In genomic region chr16:16828757-16829615, GRCm38 (mm10) we compare ENCODE assay signal across 9 mouse cellular contexts. TPM values are rescaled to one million over a fixed set of nuclear protein-coding genes. Genes with fewer than 3 reads are reported as not detected.
DNase-seq lines count a peak whose midpoint lies in the region; ATAC-seq and TF ChIP-seq lines count a peak whose summit lies in the region.
"Had no signal": no experiment of that assay in that cellular context is flagged by ENCODE, and none has a peak within 500 bp of the region (broad histone marks: within the 10 kb centered on the region; RNA-seq: fewer than 3 reads in every experiment).

TSS of gene Spag6l (minus strand) at chr16:16829456.

- H3K9ac ChIP-seq in limb, embryonic 13.5 days = peak within 1 kb of the TSS; percentile 31; the same call in 1 of the 2 replicates
- peak within 1 kb of the TSS; percentile 70 for H3K9ac ChIP-seq in midbrain, embryonic 13.5 days (replicated peaks)

- peak within 1 kb of the TSS; percentile 82 for H3K4me2 ChIP-seq in limb, embryonic 13.5 days (replicated peaks)
- peak within 1 kb of the TSS; percentile 86 for H3K4me2 ChIP-seq in midbrain, embryonic 13.5 days (replicated peaks)

- DNase-seq in cerebellum, postnatal 10 days = peak; percentile 64 to 68
- DNase-seq in cerebellum, adult 8-10 months = no peak
- peak; percentile 31 for DNase-seq in kidney, adult 9 months
- DNase-seq in spleen, adult 18-20 months = peak; percentile 33 to 49

- no peak for TF ChIP-seq POLR2A in cortical plate, adult 2 months (IDR thresholded peaks at IDR 0.05; ENCODE audit: extremely low read depth, insufficient read depth, low read length)

- no peaks in the 10 kb centered on the region for H3K36me3 ChIP-seq in limb, embryonic 13.5 days
- no peaks in the 10 kb centered on the region for H3K36me3 ChIP-seq in midbrain, embryonic 13.5 days

- H3K27me3 ChIP-seq in limb, embryonic 13.5 days = no peaks in the 10 kb centered on the region
- no peaks in the 10 kb centered on the region for H3K27me3 ChIP-seq in midbrain, embryonic 13.5 days

- no peaks in the 10 kb centered on the region for H3K9me3 ChIP-seq in limb, embryonic 13.5 days
- H3K9me3 ChIP-seq in midbrain, embryonic 13.5 days = no peaks in the 10 kb centered on the region

- no peak within 1 kb of the TSS for H3K27ac ChIP-seq in cortical plate, adult 2 months (ENCODE audit: insufficient read depth, low read length)
- H3K27ac ChIP-seq in limb, embryonic 13.5 days = no peak within 1 kb of the TSS
- no peak within 1 kb of the TSS for H3K27ac ChIP-seq in midbrain, embryonic 13.5 days

- TF ChIP-seq CTCF in cortical plate, adult 2 months (IDR thresholded peaks at IDR 0.05; ENCODE audit: extremely low read depth, insufficient read depth, low read length) = peak; percentile 6; the same call in 1 of the 2 replicates

- peak; percentile 99 for ATAC-seq in granulocyte monocyte progenitor cell, adult 5-6 weeks (replicated peaks; ENCODE audit: poor library complexity, severe bottlenecking)
- ATAC-seq in limb, embryonic 13.5 days (ENCODE audit: low FRiP score, low read depth) = peak; percentile 90
- peak; percentile 98 for ATAC-seq in midbrain, embryonic 13.5 days

- H3K4me3 ChIP-seq in cortical plate, adult 2 months (ENCODE audit: insufficient read depth, low read length) = peak within 1 kb of the TSS; percentile 83
- H3K4me3 ChIP-seq in limb, embryonic 13.5 days = peak within 1 kb of the TSS; percentile 42
- H3K4me3 ChIP-seq in midbrain, embryonic 13.5 days (replicated peaks) = peak within 1 kb of the TSS; percentile 66

- WGBS in limb, embryonic 13.5 days = 8% methylated on average over 33 of the region's 33 CpGs
- WGBS in midbrain, embryonic 13.5 days = 8% methylated on average over 33 of the region's 33 CpGs

- H3K4me1 ChIP-seq in cortical plate, adult 2 months (ENCODE audit: control insufficient read depth, insufficient read depth, low read length) = no peaks in the 10 kb centered on the region
- H3K4me1 ChIP-seq in limb, embryonic 13.5 days = peaks cover 6% of the 10 kb centered on the region; the same call in 1 of the 2 replicates
- 0 out of 2 replicates have a peak, but pooled peaks cover 3% of the 10 kb centered on the region for H3K4me1 ChIP-seq in midbrain, embryonic 13.5 days (replicated peaks)

RNA-seq across cellular contexts. Expression of gene Spag6l, which starts in this region (rescaled TPM):
- polyA plus RNA-seq in cortical plate, adult 2 months (2012; rRNA removed) = 4.0 and 4.9 TPM in 2 replicates
- 0.60 and 4.9 TPM in 2 replicates for total RNA-seq in granulocyte monocyte progenitor cell, adult 5-6 weeks (2014; fragmentation: Nextera tagmentation)
- total RNA-seq in granulocyte monocyte progenitor cell, adult 5-6 weeks (2017) = 0.52 and 1.8 TPM in 2 replicates
- polyA plus RNA-seq in limb, embryonic 13.5 days (2015; fragmentation: Nextera tagmentation; extraction: Ambion mirVana) = 0.11 and 0.13 TPM in 2 replicates
- polyA plus RNA-seq in midbrain, embryonic 13.5 days (2015; fragmentation: Nextera tagmentation; extraction: Ambion mirVana) = 11.4 and 11.8 TPM in 2 replicates
- polyA plus RNA-seq: C2C12 had no signal

Comparison
In these comparisons a context has a peak if more than half of its experiments do, and no peak if none do; other contexts are left out.
1. Peak in ATAC-seq, H3K4me3 ChIP-seq, H3K9ac ChIP-seq and H3K4me2 ChIP-seq in limb, embryonic 13.5 days; RNA of the gene not detected or under 1 TPM.